Mouse (Mus musculus): Measurements from ENCODE around the gene Gnb1l.

Gnb1l gene

DNA sequence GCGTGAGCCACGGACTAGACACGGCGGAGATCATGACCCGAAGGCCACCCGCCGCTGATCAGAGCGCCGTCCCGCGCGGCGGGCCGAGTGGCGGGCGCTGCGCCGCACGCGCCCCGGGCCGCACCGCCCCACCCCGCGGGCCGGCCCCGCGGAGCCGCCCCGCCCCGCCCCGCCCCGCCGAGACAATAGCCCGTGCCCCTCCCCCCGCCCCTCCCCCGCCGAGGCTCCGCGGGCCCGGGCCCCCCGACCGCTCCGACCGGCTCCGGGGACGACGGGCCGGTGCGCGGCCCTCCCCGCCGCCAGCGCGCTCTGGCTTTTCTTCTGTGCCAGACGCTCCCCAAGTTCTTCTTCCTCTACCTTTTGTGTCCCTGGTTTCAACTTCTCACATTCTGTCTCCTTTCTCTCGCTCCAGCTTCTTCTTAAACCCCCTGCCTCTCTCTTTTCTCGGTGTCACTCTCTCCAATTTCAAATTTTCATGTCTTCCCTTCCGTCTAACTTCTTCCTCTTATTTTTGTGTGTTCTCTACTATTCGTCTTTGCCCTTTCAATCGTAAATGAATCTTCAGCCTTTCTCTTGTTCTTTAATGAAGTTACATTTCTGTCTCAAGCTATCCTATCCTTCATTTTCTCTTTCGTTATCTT is 88.5 kb downstream of the Gnb1l start:
- no peak for DNase-seq (ENCODE audit: low spot score)

DNA sequence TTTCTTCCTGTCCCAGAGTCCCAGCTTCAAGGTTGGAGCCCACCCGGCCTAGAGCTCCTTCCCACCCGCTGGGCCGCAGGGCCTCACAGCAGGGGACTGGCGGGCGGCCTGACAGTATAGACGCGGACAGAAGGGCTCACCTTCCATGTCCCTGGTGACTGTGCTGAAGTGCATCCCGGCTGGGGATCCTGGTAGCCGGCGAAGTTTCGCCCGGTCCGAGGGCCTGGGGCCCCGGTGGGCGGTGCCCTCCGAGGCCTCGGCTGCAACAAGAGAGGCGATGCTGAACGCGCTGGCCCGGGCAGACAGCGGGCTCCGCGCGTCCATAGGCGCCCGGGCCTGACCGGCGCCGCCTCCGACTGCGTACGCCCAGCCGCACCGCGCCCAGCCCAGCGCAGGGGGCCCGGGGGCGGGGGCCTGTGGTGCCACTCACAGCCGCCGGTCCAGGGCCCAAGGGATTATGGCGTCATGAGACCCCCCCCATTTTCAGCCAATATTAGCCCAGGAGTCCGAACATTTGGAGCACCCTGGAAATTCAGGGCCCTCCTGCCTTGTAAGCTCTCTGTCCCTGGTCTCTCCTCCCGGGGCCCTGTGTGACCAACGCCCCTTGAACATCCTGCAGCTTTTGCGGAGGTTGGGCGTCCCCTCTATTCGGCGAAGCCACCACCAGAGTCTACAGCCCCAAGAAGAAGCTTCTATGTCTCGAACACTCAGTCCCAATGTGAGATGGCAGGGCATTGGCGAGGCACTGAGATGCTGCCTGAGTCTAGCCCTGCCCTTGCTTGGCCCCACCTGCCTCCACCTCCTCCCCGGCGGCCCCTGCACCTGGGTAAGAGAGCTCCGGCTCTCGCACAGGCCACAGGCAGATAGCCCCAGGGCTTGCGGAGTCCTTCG is 89.6 kb downstream of the Gnb1l start:
- DNase-seq (ENCODE audit: low spot score), result no peak

DNA sequence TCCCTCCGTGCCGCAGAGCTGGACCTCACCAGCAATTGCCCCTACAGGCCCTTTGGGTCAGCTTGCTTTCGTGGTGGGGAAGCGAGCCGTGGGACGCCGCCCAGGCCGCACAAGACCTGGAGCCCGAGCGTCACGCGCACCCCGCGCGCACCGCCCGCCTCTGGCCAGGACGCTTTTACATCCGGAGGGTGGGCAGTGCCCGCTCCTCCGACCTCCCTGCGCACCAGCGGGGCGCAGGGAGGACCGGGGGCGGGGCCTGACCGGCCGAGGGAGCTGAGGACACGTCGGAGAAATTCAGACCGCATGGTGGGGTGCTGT is 90.2 kb downstream of the Gnb1l start:
- DNase-seq (ENCODE audit: low spot score), result no peak

DNA sequence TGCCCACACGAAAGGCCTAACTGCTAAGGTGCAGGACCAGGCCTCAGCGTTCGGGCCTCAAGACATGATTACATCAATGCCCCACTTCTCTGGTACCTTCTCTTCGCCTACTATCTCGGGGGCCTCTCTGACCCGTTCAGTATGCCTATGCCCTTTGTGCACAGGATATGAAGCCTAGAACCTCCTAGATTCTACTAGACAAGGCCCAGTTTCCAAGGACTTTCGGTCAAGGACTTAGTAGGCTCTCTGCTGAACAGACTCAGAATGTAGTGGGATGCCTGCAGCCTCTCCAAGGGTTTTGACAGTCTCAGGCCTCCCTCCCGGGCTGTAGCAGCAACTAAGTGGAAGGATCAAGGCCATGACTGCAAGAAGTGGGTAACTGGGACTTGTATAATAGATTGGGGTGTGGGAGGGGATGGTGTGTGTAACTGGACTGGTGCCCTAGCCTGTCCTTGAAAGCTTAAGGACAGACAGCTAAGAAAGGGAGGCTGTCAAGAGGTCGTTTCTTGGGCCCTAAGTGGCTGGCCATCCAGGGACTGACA is 90.6 kb downstream of the Gnb1l start:
- no peak for DNase-seq (ENCODE audit: low spot score)

DNA sequence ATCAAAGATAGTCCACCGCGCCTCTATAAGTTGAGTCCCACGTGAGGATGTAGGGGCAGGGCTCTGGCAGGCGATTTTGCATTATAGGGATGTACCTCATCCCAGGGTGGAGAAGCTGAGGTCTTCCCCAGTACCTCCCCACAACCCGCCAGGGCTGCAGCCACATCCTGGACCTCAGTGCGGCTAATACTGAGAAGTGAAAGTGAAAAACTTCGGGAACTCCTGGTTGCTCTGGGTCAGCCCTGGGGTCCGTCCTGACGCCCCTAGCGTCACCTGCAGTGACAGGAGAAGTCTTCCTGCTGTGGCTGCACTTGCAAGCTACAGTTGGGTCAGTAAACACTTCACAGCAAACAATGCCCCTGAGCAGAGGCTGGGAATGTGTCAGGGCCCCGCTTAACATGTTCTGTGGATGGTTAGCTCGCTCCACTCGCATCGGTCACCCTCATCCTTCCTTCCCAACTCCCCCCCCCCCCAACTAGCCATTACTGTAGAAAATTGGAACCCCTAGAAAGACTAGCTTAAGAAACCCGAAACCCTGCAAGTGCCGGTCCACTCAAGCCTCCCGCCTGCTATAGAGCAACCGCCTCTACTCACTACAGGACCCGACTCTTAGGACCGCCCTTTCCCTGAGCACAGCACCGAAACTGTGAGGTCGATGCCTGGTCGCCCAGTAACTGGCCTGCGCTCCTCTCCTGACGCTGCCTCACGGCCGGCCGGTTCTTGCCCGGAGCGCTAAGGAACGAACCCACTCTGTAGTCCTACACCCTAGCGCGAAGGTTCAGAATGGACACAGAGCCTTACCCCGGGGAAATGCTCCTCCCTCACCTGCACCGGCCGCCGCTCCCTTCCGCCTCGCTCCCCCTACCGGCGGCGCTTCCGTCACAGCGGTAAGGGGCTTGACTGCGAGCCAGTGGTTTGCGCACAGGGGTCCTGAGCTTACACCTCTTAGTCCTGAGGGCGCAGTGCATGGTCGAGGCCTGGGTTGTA is 91.6 kb downstream of the Gnb1l start, which contains the start of gene Tbx1:
Gene Tbx1, minus strand, starts transcription at position 868 of the 987 bp plus-strand sequence.
- DNase-seq (ENCODE audit: low spot score), result no peak

DNA sequence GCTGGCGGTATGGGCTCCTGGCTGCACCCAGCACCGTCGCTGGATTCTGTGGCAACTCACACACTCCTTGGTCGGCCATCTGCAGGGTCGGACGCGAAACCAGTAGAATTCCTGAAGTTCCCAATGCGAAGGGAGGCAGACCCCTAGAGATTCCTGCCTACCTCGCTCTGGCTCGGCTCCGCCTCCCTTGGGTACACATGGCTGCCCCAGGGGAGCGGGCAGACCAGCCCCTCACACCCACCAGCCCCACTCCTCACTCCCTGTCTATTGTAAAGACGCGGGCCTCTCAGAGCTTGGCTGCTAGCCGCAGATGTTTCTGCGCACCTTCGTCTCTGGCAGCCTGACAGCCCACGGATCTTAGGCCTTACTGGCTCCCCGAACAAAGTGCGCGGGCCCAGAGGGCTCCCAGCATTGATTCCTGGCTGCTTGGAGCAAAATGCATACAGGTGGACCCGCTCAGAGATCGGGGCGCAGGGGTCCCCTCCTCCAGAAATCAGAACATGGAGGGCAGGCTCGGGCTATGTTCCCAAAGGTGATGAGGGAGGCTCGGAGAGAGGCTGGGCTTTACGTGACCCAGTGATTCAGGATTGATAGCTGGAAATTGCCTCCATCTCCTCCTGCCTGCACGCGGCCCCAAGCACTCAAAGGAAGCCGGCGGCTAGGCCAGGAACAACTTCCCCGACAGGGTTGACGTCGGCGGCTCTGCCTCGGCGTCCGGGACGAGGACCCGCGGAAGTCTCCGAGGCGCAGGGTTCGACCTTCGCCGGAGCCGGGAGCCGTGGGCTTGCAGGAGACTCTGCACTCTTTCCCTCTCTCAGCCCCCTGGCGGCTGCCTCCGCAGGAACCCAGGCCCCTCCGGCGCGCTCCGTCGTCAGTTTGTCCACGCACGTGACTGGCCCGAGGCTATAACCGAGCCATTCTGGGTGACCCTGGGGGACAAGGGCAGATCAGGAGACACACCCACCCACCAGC is 92.8 kb downstream of the Gnb1l start:
- DNase-seq (ENCODE audit: low spot score), result no peak

DNA sequence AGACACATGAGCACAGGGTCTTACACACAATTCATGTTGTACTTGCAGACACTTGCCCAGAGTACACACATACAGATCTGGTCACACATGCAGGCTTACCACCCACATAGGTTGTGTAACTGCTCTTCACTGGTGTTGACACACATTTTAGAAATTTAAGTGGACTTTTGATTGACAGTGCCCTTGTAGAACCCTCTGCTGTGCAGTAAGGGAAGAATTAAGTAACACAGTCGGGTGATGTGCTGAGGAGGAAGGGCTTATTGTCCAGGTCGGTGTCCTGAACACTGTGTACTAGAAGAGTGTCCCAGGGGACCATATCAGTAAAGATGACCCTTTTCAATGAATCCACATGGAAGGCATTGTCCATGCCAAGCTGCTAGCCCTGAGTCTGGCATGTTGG is 95.4 kb downstream of the Gnb1l start:
- no peak for DNase-seq (ENCODE audit: low spot score)

DNA sequence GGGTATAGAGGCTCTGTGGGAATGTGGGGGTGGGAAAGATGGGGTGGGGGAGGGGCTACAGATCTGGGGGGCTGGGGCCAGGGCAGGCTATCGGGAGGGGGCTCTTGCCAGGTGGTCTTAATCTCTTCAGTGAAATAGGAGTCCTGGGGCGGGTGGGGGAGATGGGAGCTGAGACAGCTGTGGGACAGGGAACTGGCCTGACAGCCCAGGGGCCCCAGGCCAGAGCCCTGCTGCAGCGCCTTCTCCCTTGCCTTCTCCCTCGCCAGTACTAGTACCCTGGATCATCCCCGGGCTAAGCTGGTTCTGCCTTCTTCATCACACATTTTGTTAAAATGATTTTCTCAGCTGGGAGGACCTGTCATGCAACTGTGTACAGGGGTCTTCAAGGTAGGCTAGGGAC is 97.7 kb downstream of the Gnb1l start:
- no peak for DNase-seq (ENCODE audit: low spot score)

DNA sequence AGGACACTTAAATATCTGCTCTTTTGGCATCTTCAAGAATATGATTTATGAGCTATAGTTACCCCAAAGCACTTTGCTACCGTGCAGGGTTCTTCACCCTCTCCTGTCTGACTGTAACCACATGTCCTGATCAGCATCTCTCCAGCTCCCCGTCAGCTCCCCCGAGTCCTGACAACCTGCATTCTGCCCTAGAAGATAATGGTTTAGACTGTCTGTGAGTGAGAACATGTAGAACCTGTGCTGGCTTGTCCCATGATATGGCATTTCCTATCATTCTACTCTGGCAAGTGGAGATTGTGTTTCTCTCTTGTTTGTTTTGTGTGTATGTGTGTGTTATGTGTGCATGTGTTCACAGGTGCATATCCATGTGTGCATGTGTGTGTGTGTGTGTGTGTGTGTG is 99.5 kb downstream of the Gnb1l start:
- DNase-seq (ENCODE audit: low spot score), result no peak

DNA sequence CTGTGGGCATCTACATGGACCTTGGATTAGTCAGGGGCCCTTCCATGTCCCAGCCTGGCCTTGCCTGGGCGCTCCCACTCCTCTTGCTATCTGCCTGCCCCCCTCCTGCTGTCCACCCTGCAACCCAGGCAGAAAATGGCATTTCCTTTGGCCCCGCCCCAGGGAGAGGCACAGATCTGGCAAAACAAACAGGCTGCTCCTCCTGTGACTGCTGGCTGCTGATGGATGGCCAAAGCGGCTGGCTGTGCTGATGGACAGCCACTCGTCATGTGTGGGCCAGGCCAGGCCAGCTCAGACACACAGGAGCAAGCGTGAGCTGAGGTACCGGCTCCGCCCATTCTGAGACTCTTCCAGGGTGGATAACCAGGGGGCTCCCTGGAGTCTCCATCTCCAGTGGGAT is 102.9 kb downstream of the Gnb1l start:
- DNase-seq (ENCODE audit: low spot score), result no peak

DNA sequence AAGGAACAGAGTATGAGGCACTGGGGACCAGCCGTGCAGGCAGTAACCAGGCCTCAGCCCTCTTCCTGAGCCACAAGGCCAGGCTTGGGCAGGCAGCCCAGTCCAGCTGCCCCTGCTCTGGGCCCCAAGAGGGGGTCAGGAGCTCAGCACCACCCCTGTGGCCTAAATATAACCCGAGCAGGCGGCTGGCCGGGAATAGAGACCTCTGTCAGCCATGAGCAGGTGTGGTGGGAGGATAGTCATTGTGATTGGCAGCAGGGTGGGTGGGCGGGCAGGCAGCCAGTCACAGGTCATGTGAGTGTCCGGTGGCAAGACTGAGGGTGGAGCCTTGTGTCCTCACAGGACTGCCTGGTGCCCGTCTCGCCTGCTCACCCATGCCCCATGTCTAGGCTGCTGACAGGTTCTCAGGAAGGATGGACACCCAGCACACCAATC is 105.8 kb downstream of the Gnb1l start:
- no peak for DNase-seq (ENCODE audit: low spot score)

DNA sequence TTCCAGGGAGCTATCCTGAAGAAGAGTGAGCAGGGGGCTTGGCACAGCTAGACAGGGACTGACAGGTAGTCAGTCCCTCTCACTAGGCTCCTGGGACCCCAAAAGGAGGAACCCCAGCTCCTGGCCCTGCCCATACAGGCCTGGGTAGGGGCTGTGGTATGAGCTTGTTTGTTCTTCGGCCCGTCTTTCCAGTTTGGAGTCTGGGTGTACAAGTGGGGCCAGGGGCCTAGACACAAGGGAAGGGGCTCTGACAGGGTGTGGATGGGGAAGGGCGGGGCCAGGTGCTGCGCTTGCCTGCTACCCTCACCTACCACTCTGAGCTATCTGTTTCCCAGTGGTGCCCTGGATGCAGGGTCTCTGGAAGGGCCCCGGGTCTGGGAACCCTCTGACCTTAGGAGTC is 107.2 kb downstream of the Gnb1l start:
- no peak for DNase-seq (ENCODE audit: low spot score)

DNA sequence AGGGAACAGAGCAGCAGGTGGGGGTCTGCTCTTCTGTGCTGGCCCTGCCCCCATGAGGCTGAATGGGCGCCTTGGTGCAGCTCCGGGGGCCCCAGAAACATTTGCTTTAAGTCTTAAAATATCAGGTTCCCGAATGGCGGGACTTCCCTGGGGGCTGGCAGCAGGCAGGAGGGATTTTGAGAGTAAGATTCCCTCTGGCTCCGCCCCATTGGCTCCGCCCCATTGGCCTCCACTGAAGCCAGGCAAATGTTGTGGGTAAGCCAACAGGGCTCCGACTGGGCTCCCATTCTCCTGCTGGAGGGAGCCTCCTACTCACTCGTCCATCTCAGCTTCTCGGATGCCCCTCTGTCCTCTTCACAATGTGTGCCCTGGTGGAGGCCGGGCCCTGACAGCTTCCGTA is 109.7 kb downstream of the Gnb1l start:
- no peak for DNase-seq (ENCODE audit: low spot score)

DNA sequence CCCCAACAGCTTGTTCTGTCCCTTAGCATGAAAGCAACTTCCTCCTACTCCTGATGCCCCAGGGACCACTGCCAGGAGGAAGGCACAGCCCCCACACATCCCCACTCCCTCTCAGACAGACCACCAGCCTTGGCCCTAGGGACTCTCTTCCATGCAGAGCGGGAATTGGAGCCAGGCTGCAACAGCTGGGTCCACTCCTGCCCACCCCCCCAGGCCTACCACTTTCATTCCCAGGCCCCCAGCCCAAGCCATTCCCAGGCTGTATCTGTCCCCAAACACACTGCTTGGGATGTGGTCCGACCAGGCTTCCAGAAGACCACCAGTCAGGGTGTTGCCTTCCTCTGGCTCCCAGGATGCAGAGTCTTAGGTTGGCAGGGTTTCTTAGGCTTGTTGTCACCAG is 110.6 kb downstream of the Gnb1l start:
- no peak for DNase-seq (ENCODE audit: low spot score)

DNA sequence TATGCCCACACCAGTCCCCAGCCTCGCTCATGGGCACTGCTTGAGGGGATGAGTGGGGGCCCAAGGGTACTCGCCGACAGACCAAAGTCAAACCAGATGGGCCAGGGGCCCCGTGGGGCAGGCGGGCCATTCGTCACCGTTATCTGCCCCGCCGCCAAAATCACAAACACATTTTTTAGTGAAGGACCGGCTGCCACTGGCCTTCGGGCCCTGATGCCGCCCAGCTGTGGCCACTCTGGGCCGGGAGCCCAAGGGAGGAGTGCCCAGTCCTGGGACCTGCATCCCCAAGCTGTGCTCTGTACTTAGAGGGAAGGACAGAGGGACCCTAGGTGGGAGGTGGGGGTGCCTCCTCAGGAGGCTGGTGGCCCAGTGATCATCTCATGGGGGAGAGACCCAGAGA is 113.2 kb downstream of the Gnb1l start:
- DNase-seq (ENCODE audit: low spot score), result no peak

DNA sequence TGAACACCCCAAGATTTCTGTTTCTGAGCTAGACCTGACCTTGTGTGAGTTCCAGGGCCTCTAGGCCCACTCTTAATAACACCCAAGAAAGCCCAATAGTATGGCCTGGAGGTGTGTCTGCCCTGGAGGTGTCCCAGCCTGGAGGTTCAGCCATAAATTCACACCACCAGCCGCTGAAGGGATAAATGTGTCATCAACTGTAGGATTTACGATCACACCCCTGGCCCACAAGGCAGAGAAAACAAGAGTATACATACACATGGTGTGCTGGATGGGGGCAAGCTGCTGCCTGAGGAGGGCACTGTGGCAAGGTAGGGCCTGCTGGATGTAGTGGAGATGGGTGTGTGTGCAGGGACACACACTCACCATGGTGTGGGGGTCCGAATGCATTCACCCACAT is 114.8 kb downstream of the Gnb1l start:
- no peak for DNase-seq (ENCODE audit: low spot score)
